Mouse (Mus musculus) myocyte (in vitro differentiated cells): ENCODE measurements around the gene Ndufa3. TPM values are rescaled to one million over a fixed set of nuclear protein-coding genes. Genes with fewer than 3 reads are reported as not detected.

Source experiments
- H3K27me3 ChIP-seq: one replicate; pipeline ENCODE4 v1.6.1; 2011; ENCODE audit not compliant: control insufficient read depth, insufficient read depth, insufficient read length
- H3K36me3 ChIP-seq: one replicate; pipeline ENCODE4 v1.6.1; 2011; ENCODE audit not compliant: control insufficient read depth, insufficient read depth
- H3K4me2 ChIP-seq: one replicate; pipeline ENCODE4 v1.6.1; 2011; ENCODE audit warnings: low read depth, control low read depth
- H3K4me3 ChIP-seq: one replicate; pipeline ENCODE4 v1.5.1; 2011; ENCODE audit warnings: mild to moderate bottlenecking, control low read depth, moderate library complexity
- H3K79me2 ChIP-seq: one replicate; pipeline ENCODE4 v1.6.1; 2011; ENCODE audit not compliant: control insufficient read depth, insufficient read depth
- H3ac ChIP-seq: one replicate; pipeline ENCODE4 v1.6.1; 2011; ENCODE audit not compliant: control insufficient read depth, insufficient read length
- CEBPB ChIP-seq: IDR thresholded peaks from 2 replicates; pipeline ENCODE4 v1.6.1; 2011; ENCODE audit warnings: mild to moderate bottlenecking, moderate library complexity; ENCODE audit not compliant: poor library complexity, insufficient read depth, severe bottlenecking
- E2F4 ChIP-seq: IDR thresholded peaks from one replicate; pipeline ENCODE4 v1.6.1; 2011; ENCODE audit warnings: mild to moderate bottlenecking, control low read depth, moderate library complexity; ENCODE audit not compliant: insufficient read depth
- MAX ChIP-seq: IDR thresholded peaks from one replicate; pipeline ENCODE4 v1.6.1; 2011; ENCODE audit warnings: low read depth, mild to moderate bottlenecking, control low read depth
- MYOD1 ChIP-seq, 3 experiments: IDR thresholded peaks; one replicate each; pipeline ENCODE4 v1.6.1; 2011; ENCODE audit warnings: control low read depth in 2 of 3, low read depth in 2 of 3, mild to moderate bottlenecking in 2 of 3, moderate library complexity in 1 of 3; ENCODE audit not compliant: insufficient read length in 2 of 3, control insufficient read depth in 1 of 3
- MYOG ChIP-seq, 3 experiments: IDR thresholded peaks; one replicate each; pipeline ENCODE4 v1.6.1; 2011; ENCODE audit warnings: control low read depth in 2 of 3, low read depth in 2 of 3, mild to moderate bottlenecking in 2 of 3; ENCODE audit not compliant: insufficient read length in 2 of 3, control insufficient read depth in 1 of 3, insufficient read depth in 1 of 3
- POLR2A ChIP-seq: IDR thresholded peaks from one replicate; pipeline ENCODE4 v1.6.1; 2011; ENCODE audit warnings: low read depth, mild to moderate bottlenecking, control low read depth, moderate library complexity; ENCODE audit not compliant: insufficient read length
- REST ChIP-seq: IDR thresholded peaks from one replicate; pipeline ENCODE4 v1.6.1; 2011; ENCODE audit warnings: mild to moderate bottlenecking, control low read depth, moderate library complexity; ENCODE audit not compliant: insufficient read depth, insufficient read length
- SRF ChIP-seq: IDR thresholded peaks from one replicate; pipeline ENCODE4 v1.6.1; 2011; ENCODE audit warnings: low read depth; ENCODE audit not compliant: control insufficient read depth, insufficient read length
- TCF12 ChIP-seq: IDR thresholded peaks from one replicate; pipeline ENCODE4 v1.6.1; 2011; ENCODE audit warnings: mild to moderate bottlenecking, control low read depth; ENCODE audit not compliant: poor library complexity, insufficient read depth, severe bottlenecking
- TCF3 ChIP-seq: IDR thresholded peaks from one replicate; pipeline ENCODE4 v1.6.1; 2011; ENCODE audit warnings: low read depth, control low read depth; ENCODE audit not compliant: insufficient read length
- USF1 ChIP-seq: IDR thresholded peaks from one replicate; pipeline ENCODE4 v1.6.1; 2011; ENCODE audit warnings: low read depth, mild to moderate bottlenecking, control low read depth, moderate library complexity
- polyA plus RNA-seq: library from polyadenylated mRNA; unstranded; fragments of >200 nt; fragmentation: generic; extraction: Trizol; gene quantifications from one replicate; pipeline ENCODE4 v1.2.1, GENCODE M21; 2012; ENCODE audit warnings: missing spikeins

Gene Ndufa3
- polyA plus RNA-seq, 1 experiment: 537 TPM

DNA sequence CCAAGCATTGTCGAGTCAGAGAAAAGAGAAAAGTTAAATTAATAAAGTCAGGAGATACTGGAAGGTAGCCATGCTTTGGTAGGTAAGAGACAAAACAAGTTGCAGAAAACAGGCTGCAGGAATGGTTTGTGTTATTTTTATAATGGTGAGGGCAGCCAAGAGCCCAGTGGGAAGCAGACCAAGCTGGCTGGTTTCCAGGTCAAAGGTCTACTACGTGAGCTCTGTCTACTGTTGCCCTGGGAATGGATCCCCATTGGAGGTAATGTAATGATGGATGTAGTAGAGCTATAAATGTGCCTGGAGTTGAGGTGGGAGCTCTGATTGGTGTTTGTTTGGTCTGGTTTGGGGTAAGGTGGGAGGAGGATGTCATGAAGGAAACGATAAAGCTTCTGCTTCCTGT lies 8.1 kb upstream of the Ndufa3 start:
- H3K79me2 ChIP-seq: no peaks in the 10 kb centered on the region

DNA sequence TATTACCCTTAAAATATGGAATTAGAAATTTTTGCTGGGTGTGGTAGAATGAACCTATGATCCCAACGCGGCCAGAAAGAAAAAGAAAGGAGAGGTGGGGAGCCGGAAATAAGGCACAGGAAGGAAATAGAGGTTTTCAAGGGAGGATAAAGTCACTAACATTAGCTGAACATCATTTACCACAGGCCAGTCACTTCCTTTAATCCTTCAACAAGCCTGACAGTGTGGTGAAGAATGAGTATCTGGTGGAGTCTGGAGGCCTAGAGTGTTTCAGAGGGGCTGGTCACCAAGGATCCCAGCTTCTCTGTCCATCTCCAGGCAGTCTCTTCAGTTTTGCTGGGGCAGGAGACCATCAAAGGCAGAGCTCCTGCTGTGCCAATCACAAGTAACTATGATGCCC lies 6.7 kb upstream of the Ndufa3 start:
- H3K4me2 ChIP-seq: no peak overlapping the region
- no peaks in the 10 kb centered on the region for H3K79me2 ChIP-seq
- H3K36me3 ChIP-seq: no peaks in the 10 kb centered on the region
- TF ChIP-seq TCF3 (no peak), POLR2A (no peak), USF1 (no peak), TCF12 (no peak)
- peaks cover 23% of the 10 kb centered on the region for H3K27me3 ChIP-seq
- H3ac ChIP-seq: no peak overlapping the region
- H3K4me3 ChIP-seq: no peak overlapping the region

More for the DNA sequence above, 8.1 kb upstream of the Ndufa3 start:
- no peak overlapping the region for H3K4me3 ChIP-seq
- H3ac ChIP-seq: no peak overlapping the region
- no peak overlapping the region for H3K4me2 ChIP-seq
- TF ChIP-seq MAX (no peak), REST (no peak), TCF3 (no peak), SRF (no peak), TCF12 (no peak), MYOG (IDR thresholded peaks at IDR 0.05; ENCODE audit: control insufficient read depth in 1 of 3, insufficient read depth in 1 of 3, insufficient read length in 2 of 3, low read depth in 2 of 3) (no peak), CEBPB (no peak), E2F4 (no peak)
- H3K36me3 ChIP-seq: no peaks in the 10 kb centered on the region
- peaks cover 20% of the 10 kb centered on the region for H3K27me3 ChIP-seq

GRCm38 (mm10) chr7:3611006-3611405 lies 6.2 kb upstream of the Ndufa3 start:
- Histone ChIP-seq H3K27me3 (peaks cover 25% of the 10 kb centered on the region), H3ac (no peak overlapping the region), H3K79me2 (no peaks in the 10 kb centered on the region), H3K4me3 (no peak overlapping the region), H3K4me2 (no peak overlapping the region), H3K36me3 (no peaks in the 10 kb centered on the region)
- TF ChIP-seq TCF12 (no peak), E2F4 (no peak), CEBPB (no peak), MAX (no peak), USF1 (no peak), MYOD1 (IDR thresholded peaks at IDR 0.05; ENCODE audit: control insufficient read depth in 1 of 3, insufficient read length in 2 of 3, low read depth in 2 of 3) (no peak), REST (no peak)

GRCm38 (mm10) chr7:3614021-3614420 lies 3.2 kb upstream of the Ndufa3 start:
- H3K27me3 ChIP-seq: peaks cover 25% of the 10 kb centered on the region
- peaks cover 11% of the 10 kb centered on the region for H3K79me2 ChIP-seq
- no peak overlapping the region for H3ac ChIP-seq
- H3K4me2 ChIP-seq: no peak overlapping the region
- H3K36me3 ChIP-seq: no peaks in the 10 kb centered on the region
- TF ChIP-seq MYOD1 (IDR thresholded peaks at IDR 0.05; ENCODE audit: control insufficient read depth in 1 of 3, insufficient read length in 2 of 3, low read depth in 2 of 3) (no peak), REST (no peak), MAX (no peak)
- no peak overlapping the region for H3K4me3 ChIP-seq

DNA sequence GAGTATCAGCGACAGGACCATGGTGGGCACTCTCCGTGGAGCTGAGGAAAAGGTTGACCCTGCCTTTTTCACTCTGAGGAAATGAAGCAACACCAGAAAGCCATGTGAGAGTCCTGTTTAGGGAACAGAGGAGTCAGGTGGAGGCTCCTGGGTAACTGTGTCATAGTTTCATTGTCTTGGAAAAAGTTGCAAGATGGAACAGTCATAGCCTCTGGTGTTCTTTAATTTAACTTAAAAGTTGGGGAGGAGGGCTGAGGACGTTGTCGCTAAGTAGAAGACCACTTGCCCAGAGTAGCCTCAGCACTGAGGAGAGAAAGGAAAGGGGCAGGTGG lies 1.1 kb upstream of the Ndufa3 start, which contains the start of gene Oscar:
Oscar (minus strand) TSS at position 101 of the 332 bp plus-strand sequence.
- Histone ChIP-seq H3ac (peak within 1 kb of the TSS; percentile 38), H3K4me3 (peak within 1 kb of the TSS; percentile 64), H3K79me2 (peaks cover 12% of the 10 kb centered on the region), H3K4me2 (peak within 1 kb of the TSS; percentile 3), H3K27me3 (peaks cover 19% of the 10 kb centered on the region), H3K36me3 (no peaks in the 10 kb centered on the region)
- TF ChIP-seq TCF12: no peak
- no peak for TF ChIP-seq CEBPB
- TF ChIP-seq REST: no peak
- TF ChIP-seq MYOG (IDR thresholded peaks at IDR 0.05; ENCODE audit: control insufficient read depth in 1 of 3, insufficient read depth in 1 of 3, insufficient read length in 2 of 3, low read depth in 2 of 3): no peak
- no peak for TF ChIP-seq MAX
- TF ChIP-seq TCF3: no peak
- no peak for TF ChIP-seq USF1
- no peak for TF ChIP-seq E2F4
